Mouse (Mus musculus): ENCODE measurements around the gene Crim1.

Crim1 gene

DNA sequence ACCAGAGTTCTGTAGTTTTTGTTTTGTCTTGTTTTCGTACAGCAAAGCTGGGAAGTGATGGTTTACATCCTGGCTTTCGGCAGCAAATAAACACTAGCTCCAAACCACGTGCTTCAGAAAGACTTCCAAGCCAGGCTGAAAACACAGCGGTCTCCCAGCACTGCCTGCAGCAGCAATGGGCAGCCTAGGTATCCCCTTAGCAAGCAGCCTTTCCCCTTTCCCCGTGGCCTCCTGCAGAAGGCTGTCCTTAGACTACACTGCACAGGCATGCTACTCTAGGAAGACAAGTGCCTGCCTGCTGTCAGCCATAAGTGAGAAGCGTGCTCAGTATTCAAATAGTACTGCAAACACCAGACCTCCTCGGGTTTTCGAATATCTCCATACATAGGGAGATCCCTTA, 176.5 kb downstream of the Crim1 start:
- no peak for DNase-seq (ENCODE audit: low spot score)

DNA sequence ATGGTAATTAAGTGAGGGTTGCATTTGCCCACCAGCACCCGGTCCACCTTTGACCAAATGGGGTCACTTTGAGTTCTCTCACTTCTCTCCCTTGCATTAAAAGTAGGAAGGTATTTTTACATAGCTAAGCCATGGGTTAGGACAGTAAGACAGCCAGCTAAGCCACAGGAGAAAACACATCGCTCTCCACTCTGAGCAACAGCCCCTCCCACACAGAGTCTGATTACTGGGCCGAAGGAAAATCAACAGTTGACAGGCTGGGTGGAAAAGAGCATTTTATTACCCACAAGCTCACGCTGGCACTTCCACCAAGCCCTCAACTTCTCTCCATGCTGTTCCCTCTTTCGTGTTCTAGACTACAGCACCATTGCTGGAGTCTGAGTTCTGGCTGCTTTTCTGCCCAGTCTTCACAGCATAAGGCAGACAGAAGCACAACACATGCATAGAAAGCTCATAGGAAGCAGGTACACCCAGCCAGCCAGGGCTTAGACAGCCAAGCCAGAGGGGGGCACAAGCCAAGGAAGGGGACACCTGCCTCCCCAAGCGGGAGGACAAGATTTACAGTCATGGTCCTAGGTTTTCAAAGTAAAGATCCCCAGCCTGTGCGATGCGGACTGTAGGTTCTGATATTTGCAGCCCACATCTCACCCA, 179.2 kb downstream of the Crim1 start:
- no peak for DNase-seq (ENCODE audit: low spot score)

DNA sequence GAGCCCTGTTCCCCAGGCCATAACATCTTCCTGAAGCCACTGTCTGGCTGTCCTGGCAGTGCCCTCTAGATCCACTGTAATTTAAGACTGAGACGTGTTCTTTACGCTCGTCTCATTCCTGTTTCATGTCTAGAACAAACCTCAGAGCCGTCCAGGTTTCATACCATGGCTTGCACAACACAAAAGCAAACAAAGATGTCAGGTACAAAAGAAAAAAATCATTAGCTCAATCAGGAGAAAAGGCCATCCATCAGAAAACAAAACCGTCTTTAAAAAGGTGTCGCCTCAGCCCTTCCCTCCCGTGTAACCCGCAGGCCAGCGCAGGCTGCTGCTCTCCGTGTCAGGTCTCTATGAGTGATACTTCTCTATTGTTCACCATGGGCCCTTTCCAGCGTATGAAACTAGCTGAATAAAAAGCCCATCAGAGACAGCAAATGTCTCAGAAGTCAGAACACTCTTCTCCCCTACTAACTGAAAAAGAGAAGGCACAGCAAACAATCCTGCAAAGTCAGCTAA, 179.7 kb downstream of the Crim1 start:
- DNase-seq (ENCODE audit: low spot score) = no peak

DNA sequence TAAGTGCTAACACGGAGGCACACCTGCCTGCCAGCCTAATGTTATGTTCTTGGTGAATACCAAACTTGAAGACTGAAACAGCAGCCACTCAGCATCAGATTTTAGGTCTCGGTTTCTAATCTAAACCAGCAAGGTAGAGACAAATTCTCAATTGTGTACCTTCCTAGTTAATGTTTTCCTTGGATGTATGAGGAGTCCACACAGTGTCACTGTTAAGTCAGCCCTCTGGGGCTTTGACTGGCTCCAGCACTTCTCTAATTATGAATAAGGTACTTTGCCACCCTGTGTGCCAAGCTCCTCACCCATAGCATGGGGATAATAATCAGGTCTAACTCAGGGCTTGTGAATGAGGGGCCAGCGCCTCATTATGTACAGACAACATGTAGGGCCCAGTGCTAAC, 182.3 kb downstream of the Crim1 start:
- no peak for DNase-seq (ENCODE audit: low spot score)

DNA sequence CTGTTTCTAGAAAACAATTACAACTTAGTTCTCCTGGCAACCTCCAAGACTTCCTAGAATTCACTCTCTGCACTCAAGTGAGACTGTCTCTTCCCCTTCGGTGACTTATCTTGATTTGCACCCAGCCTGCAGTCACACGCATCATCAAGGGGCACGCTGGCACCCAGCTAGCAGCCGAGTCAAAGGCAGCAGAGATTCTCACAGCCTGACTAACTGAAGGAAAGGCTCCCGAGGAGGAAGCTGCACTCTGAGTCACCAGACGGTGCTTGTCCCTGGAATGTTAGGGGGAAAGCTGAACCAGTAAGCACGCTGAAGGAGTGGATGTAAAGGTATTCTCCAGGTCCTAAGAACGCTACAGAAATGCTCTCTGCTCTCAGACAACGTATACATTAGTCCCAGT, 187.6 kb downstream of the Crim1 start:
- no peak for DNase-seq (ENCODE audit: low spot score)

DNA sequence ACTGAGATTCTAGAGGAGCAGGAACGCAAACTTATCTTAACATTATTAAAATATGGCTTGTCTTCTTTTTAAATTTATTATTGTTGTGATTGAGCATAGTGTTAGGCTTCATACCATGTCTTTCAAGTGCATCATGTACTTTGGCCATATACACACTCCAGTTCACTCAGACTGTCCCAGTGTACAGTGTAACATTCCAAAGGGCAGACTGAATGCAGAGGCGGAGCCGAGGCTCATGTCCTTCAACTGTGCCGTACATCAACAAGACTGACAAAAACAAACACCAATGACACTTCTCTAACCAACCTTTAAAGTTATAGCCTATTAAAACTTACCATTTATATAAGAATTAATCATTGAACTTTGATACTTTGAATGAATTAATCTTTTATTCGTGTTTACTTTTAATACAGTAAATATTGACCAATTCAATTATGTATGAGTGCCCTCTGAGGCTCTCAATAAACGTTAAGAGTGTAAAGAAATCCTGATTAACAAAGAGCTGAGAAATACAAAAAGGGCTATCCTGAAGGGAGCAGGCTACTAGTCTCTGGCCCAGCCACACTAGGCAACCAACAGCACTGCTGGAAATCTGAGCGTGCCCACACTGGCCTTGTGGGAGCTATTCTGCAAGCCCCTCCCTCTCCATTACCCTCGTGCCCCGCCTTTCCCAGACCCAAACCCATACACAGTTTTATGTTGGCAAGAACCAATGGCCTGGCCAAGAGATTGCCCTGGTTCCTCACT, 188.2 kb downstream of the Crim1 start:
- no peak for DNase-seq (ENCODE audit: low spot score)

DNA sequence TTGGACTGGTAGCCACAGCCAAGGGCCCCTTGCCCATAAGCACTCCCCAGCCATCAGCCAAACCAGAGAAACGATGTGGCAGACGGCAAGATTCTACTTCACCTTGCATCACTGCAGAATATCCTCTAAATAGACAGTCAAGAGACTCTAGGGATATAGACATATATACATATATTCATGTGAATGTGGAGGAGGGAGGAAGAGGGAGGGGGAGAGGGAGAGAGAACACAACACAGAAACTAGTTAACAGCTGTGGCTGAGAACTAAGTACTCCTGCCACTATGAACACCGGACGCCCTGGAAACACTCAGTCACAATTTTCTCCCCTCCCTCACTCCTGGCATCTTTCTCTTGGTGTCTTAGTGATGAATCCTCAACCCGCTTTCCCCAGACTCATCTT, 189.5 kb downstream of the Crim1 start:
- no peak for DNase-seq (ENCODE audit: low spot score)

DNA sequence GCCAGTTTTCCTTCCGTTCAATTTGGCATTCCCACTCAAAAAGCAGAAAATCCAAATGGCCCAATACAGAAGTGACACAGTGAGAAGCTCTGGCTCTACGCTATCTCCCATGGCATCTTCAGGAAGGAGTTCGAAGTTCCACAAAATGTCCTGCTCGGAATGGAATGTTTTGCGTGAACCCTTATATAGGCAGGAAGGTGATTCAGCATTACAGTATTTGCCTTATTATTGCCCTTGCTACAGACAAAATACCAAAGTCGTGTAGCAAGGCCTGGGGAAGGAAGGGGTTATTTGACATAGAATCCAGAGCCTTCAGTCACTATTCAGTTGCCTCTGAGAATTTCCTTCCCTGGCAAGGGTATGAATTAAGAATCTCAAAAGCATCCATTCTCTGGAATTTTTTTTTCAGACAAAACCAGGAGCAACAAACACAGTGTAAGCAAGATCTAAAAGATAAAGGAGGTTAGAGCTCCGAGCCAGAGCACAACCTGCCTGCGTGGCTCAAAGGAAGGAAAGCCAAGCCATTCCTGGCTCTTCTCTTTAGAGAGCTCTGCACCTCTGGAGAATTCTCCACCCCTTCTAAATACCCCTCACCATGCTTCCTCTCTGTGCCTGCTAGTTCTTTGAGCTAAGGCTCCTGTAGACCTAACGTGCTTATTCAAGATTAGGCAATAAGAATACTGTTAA, 192.5 kb downstream of the Crim1 start:
- no peak for DNase-seq (ENCODE audit: low spot score)

DNA sequence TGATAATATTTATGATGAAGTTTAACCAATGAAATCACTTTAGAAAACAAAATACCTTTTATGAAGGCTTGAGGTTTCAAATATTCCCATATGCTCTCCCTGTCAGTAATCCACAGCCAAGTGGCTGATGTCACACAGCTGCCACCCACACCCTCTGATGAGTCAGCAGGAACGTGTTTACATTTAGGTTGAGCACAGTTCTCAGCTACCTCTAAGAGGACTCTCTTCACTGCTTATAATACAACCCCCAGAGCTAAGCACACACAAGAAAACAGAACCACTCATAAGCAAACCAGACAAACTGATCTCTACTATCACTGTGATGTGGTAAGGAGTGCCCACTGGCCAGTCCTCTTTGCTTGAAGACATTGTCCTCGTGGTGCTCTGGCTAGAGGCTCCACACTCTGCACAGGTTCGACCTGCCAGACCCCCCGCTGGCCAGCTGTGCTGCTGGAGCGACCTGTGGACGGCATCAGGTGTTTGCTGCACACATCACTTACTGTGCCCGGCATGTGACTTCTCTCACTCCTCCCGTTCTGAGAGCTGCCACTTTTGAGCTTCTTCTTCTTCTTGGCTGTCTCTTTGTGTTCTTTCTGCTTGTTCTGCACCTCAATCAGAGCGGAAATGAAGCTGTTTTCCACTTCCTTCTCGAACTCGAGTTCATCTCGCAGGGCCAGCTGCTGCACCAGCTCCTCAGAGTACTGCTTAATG, 200.2 kb downstream of the Crim1 start:
- no peak for DNase-seq (ENCODE audit: low spot score)

DNA sequence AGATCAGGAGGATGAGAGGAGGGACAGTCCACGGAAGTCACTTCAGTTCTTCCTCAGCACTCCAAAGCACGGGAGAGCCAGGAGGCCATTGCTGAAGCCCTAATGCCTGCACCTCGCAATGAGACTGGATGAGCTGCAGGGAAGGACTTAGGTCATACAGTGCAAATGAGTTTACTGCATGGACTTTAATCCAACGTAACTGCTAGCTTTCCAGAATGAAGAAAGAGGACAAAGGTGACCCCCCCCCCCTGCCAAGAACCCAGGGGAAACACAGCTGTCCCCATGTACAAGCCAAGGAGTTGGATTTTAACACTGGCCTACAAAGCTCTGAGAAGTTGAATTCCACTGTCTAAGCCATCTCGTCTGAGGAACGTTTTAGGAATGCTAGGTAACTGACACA, 201.3 kb downstream of the Crim1 start:
- DNase-seq (ENCODE audit: low spot score) = no peak

DNA sequence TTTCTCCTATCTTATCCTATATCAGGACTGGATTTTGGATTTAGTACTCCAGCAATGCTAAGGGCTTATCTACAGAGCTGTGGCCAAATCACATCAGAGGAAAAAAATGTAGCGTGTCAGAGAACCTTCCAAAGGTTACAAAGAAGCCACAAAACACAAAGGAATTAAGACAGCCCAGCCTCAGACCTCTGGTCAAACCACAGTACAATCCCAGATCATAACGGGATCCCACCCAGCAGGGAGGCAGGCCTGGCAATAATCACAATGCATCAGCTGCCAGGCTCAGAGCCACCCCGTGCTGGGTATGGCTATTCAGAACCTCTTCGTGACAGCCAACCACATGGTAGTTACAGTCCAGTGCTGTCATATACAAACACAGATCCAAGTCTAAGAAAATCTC, 201.7 kb downstream of the Crim1 start:
- DNase-seq (ENCODE audit: low spot score) = no peak

DNA sequence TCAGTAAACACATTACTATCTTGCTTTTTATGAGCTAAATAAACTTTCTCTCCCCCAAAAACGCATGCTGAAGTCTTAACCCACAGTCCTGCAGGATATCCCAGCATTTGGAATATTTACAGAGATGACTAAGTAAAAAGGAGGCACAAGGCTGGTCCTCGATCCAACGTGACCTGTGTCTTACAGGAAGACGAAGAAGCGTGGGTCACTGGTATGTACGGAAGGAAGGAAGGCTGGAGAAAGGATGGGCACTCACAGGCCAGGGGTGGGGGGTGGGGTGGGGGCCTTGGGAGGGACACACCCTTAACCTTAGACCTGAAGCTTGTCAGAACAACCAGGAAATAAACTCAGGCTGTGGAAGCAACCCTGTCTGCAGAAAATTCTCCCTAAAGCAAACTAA, 202.1 kb downstream of the Crim1 start:
- no peak for DNase-seq (ENCODE audit: low spot score)

DNA sequence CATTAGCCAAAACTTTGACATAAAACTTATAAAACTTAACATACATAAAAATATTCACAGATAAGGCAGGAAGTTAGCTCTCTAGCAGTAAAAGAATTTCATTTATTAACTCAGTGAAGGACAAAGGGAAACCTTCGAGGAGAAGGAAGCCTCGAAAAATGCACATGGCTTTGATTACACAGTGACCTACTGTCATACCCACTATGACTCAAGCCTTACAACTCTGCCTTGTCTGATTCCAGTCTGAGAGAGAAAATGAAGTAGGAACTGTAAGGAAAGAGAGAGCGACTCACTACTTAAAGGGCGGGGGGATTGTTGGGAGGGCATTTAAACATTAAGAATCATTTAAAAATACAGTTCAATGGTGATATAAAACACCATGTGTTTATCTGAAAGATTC, 203.2 kb downstream of the Crim1 start:
- DNase-seq (ENCODE audit: low spot score) = no peak

DNA sequence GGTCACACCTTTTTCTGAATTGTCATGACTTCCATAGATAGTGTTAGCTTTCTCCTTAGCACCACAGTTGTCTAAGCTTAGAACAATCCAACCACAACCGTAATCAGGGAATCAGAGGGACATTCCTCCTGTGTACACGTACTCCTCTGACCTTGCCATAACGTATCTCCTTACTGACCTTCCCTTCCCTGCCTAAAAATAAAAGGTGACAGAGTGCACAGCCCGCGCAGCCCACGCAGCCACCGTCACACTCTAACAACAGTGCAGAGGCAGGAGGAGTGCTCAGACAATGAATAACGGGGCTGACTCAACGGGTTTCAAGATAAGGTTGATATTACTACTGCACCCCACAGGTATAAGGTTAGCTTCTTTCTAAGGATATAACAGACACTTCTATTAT, 203.8 kb downstream of the Crim1 start:
- DNase-seq (ENCODE audit: low spot score) = no peak

DNA sequence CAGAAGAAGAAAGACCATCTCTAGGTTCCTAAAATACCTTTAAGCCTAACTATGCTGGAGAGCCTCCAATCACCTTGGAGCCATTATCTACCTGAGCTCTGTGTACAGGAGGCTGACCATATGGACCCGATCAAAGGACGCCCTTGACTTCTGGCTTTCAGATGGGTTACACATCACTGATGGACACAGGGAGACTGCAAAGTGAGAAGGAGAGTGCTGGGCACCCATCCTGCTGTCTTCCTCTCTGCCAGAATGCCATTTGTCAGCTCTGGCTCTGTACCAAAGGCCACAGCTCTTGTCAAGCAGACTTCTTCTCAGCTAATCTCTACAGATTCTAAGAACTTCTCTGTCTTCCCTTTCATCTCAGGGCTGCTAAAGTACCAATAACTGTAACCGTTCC, 205.3 kb downstream of the Crim1 start:
- no peak for DNase-seq (ENCODE audit: low spot score)

DNA sequence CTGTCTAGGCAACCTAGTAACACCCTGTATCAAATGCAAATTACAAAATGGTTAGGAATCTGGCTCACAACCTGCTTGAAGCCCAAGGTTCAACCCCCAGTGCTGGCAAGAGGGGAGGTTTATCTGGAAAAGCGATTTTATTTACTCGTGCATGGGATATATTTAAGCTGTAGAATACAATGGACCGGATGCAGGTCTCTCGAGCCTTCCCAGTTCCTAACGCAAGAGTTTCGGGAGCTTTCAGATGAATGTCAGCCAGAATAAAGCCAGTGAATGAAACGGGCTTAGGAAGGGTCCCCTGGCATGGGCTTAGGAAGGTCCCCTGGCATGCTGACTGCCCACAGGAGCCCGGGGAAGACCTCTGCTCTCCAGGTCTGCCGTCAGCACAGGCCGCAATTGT, 206.8 kb downstream of the Crim1 start:
- no peak for DNase-seq (ENCODE audit: low spot score)

DNA sequence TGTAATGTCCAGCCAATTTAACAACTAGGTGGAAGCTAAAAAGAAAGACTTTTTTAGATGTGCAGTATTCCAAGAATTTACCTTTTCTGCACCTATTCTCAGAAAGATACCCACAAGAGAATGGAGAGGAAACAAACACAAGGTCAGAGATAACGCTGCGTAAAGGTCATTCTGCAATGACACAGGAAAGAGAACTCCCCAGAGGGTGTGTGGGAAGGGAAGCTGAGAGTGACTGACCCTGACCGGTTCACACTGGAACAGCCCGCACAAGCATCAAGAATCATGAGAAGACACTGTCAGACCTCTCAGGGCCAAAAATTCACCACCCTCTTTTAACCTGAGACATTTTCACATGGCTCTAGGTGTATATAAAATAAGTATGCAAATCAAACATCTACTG, 207.5 kb downstream of the Crim1 start:
- DNase-seq (ENCODE audit: low spot score) = no peak

DNA sequence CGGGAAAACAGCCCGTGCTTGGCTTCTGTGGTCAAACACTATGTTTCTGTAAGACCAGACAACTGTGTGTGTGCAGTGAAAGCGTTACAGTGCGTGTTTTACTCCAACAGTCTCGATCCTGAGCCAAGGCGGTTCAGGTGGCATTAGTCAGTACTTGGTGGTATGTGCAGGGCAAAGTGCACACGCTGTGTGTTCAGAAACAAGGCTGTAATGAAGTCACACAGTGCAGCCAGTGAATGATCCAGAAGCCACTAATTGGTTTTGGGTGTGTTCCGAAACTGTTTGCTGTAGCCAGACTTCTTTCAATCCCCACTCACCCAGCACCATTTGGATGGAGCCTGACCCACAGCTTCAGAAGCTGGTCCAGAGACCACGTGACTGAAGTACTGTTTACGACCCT, 208.3 kb downstream of the Crim1 start:
- no peak for DNase-seq (ENCODE audit: low spot score)

DNA sequence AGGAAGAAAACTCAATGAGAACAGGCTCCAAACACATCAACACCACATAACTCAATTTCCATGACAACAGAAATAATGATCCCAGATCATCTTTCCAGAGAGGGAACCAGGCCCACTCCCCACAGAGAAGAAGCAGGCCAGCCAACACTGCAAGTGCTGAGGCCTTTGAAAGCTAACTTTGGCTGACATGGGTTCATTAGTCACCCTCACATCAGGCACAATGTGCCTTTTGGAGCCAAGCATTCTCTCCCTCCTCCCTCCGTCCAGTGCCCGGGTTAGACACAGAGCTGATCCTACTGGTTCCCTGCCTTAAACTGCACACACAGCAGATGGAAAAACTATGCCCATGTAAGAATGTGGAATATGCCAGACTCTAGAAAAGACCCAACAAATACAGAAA, 209.9 kb downstream of the Crim1 start:
- DNase-seq (ENCODE audit: low spot score) = no peak

DNA sequence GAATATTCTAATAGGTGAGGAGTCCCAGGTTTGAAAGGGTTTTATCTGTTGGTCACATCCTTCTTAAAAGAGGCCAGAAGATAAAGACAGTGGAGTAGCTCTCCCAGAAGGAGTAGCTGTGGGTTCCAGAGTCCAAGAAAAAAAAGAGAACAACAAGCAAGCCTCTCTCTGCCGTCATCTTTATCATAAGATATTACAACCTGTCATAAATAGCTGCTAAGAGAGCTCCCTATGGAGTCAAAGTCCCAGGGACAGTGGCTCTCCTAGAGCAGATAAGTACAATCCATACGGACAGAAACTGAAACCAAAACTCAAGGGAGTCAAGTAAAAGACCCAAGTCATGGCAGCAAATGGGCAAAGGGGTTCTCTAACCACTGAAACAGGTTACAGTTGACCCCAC, 215.2 kb downstream of the Crim1 start:
- no peak for DNase-seq (ENCODE audit: low spot score)

DNA sequence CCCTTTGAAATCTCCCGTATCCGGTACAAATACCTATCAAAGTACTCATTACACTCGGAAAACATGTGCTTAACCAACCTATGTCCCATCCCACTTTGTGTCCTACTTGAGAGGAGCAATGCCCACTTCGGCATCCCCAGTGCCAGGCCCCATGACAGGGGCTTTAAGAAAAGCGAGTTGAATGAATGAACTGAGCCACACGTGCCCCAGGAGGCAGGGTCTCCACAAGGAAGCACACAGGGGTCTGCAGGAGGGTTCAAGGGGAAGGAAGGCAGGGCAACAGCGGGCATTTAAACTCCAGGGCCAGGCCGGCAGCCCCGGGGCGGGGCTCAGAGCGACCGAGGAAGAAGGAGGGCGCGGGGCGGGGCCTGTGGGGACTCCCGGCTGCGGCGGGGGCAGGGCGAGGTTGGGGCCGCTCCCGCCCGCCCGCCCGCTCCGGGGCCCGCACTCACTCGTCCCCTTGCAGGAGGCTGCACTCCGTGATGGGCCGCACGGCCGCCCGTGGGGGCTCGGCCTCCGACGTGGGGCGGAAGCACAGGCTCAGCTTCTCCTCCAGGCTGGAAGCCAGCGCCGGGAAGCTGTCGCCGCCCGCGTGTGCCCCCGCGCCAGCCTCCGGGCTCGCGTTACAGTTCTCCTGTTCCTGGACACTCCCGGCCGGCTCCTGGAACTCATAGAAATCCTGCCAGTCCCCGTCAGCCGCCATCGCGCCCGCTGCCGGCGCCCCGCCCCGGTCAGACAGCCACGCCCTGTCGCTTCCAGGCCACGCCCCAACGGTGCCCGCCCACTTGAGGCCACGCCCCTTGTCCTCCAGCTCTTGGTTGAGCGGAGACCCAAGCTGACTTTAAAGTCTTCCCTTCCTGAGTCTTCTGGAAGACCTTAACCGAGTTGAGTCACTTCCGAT, 217.6 kb downstream of the Crim1 start, which contains the start of gene Fez2:
Gene Fez2 (minus strand): TSS at position 772 of the 901 bp plus-strand sequence.
- peak; percentile 82 for DNase-seq (ENCODE audit: low spot score)
